Mouse (Mus musculus) kidney, postnatal 25 days (tissue): ENCODE measurements at regions not wholly inside any gene's neighbourhood (a gene's known extent, or its start where the extent isn't known, plus 50 kb on each side); places are given as distances from the start of the nearest gene placed in this dataset.
"Not testable (repeated sequence)": the region's sequence is repeated elsewhere in the genome, so short reads cannot be mapped to it uniquely, and the experiment has no call there.

Experiments used
- DNase-seq, 2 experiments: peaks; one replicate each; pipeline ENCODE4 v3.0.0; 2021; ENCODE audit warnings: mixed read lengths in 2 of 2

GRCm38 (mm10) chr14:76746282-76746681 is 189.6 kb upstream of the Serp2 start:
- DNase-seq, result no peak

- no peak for DNase-seq
These were observed 188.2 kb upstream of the Serp2 start for GRCm38 (mm10) chr14:76744674-76745433.

GRCm38 (mm10) chr14:76742297-76742696 is 185.6 kb upstream of the Serp2 start:
- DNase-seq, result no peak

GRCm38 (mm10) chr14:76739836-76740597 is 183.3 kb upstream of the Serp2 start:
- peak; percentile 47 for DNase-seq

GRCm38 (mm10) chr14:76735997-76736396 is 179.3 kb upstream of the Serp2 start:
- DNase-seq, result no peak

GRCm38 (mm10) chr14:76735107-76735506 is 178.4 kb upstream of the Serp2 start:
- DNase-seq, result no peak

- DNase-seq, result no peak
These were observed 176.7 kb upstream of the Serp2 start for GRCm38 (mm10) chr14:76733258-76733823.

GRCm38 (mm10) chr14:76731096-76731986 is 174.7 kb upstream of the Serp2 start:
- no peak for DNase-seq

GRCm38 (mm10) chr14:76725844-76726243 is 169.2 kb upstream of the Serp2 start:
- DNase-seq, result no peak

GRCm38 (mm10) chr14:76725231-76725630 is 168.5 kb upstream of the Serp2 start:
- not testable (repeated sequence) for DNase-seq

GRCm38 (mm10) chr14:76724826-76725225 is 168.1 kb upstream of the Serp2 start:
- no peak for DNase-seq

GRCm38 (mm10) chr14:76724395-76724794 is 167.7 kb upstream of the Serp2 start:
- DNase-seq, result no peak

- DNase-seq, result no peak
These were observed 166.9 kb upstream of the Serp2 start for GRCm38 (mm10) chr14:76723551-76723950.

- DNase-seq, result no peak
These were observed 165.6 kb upstream of the Serp2 start for GRCm38 (mm10) chr14:76722297-76722696.

- DNase-seq, result peak in 1 of 2 experiments; percentile 50
These were observed 165.1 kb upstream of the Serp2 start for GRCm38 (mm10) chr14:76721751-76722150.

- DNase-seq, result no peak
These were observed 160.4 kb upstream of the Serp2 start for GRCm38 (mm10) chr14:76717081-76717480.

- DNase-seq, result peak; percentile 60 to 68
These were observed 158.0 kb upstream of the Serp2 start for GRCm38 (mm10) chr14:76714727-76715126.

GRCm38 (mm10) chr14:76713946-76714345 is 157.3 kb upstream of the Serp2 start:
- peak; percentile 48 to 62 for DNase-seq

GRCm38 (mm10) chr14:76708728-76709127 is 152.0 kb upstream of the Serp2 start:
- peak in 1 of 2 experiments; percentile 48 for DNase-seq

GRCm38 (mm10) chr14:76703373-76703764 is 146.7 kb upstream of the Serp2 start:
- DNase-seq, result no peak

GRCm38 (mm10) chr14:76702709-76703372 is 146.2 kb upstream of the Serp2 start:
- peak; percentile 51 to 59 for DNase-seq
